Comparison of ENCODE assay signal across 8 mouse cellular contexts in the genomic region with DNA sequence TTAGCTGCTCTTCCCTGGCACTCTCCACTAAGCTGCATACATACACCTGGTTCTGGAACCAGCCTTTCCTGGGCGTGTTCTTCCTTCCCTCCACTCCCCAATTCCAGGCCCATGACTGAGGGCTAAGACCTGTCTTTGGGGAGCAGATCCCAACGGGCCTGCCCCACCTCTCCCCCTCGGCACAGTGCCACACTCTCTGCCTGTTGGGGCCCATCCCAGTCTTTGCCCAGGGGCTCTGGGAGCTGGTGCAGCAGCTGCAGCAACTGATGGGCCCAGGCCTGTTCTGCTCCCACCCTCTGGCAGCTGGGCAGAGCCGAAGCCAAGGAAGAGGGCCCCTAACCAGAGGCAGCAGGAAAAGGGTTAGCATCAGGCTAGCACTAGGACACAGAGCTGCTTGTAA. TPM values are rescaled to one million over a fixed set of nuclear protein-coding genes. Genes with fewer than 3 reads are reported as not detected.
DNase-seq lines count a peak whose midpoint lies in the region; ATAC-seq lines count a peak whose summit lies in the region.

No protein-coding gene starts in this region.

- peak overlapping the region; percentile 95 for H3K9ac ChIP-seq in forebrain, embryonic 12.5 days
- H3K9ac ChIP-seq in limb, embryonic 11.5 days (ENCODE audit: low read length), result peak overlapping the region; percentile 38; the same call in 1 of the 2 replicates
- peak overlapping the region; percentile 75; the same call in 1 of the 2 replicates for H3K9ac ChIP-seq in neural tube, embryonic 13.5 days

- intact Hi-C loops in left cerebral cortex, postnatal 36 days (cut with DNase I), result no loop called here

- peak overlapping the region; percentile 87 for H3K27ac ChIP-seq in forebrain, embryonic 12.5 days
- H3K27ac ChIP-seq in limb, embryonic 11.5 days (replicated peaks; ENCODE audit: low read depth, low read length), result no peak overlapping the region; the same call in 1 of the 2 replicates
- H3K27ac ChIP-seq in neural tube, embryonic 13.5 days (replicated peaks), result 0 out of 2 replicates have a peak overlapping the region, but pooled peaks have one; percentile 55

- peaks cover 27% of the 10 kb centered on the region for H3K36me3 ChIP-seq in forebrain, embryonic 12.5 days (replicated peaks)
- peaks cover 14% of the 10 kb centered on the region for H3K36me3 ChIP-seq in limb, embryonic 11.5 days (ENCODE audit: control insufficient read depth, insufficient read depth, low read length)
- H3K36me3 ChIP-seq in neural tube, embryonic 13.5 days, result no peaks in the 10 kb centered on the region

- peaks cover 82% of the 10 kb centered on the region for H3K4me1 ChIP-seq in forebrain, embryonic 12.5 days
- peaks cover 31% of the 10 kb centered on the region for H3K4me1 ChIP-seq in limb, embryonic 11.5 days (ENCODE audit: control insufficient read depth, insufficient read depth, low read length)
- H3K4me1 ChIP-seq in neural tube, embryonic 13.5 days (replicated peaks), result peaks cover 80% of the 10 kb centered on the region

- peak; percentile 38 to 61 for DNase-seq in lung, adult 18-20 months
- DNase-seq in lung, postnatal 10 days, result no peak
- DNase-seq in limb, embryonic 11.5 days (ENCODE audit: low spot score), result peak; percentile 50
- DNase-seq in cerebellum, adult 18-20 months, result no peak
- DNase-seq in left cerebral cortex, postnatal 36 days (ENCODE audit: low spot score in 2 of 2), result no peak
- DNase-seq in frontal cortex, postnatal 10 days (ENCODE audit: low spot score in 2 of 2), result no peak

- peak overlapping the region; percentile 82 for H3K4me2 ChIP-seq in forebrain, embryonic 12.5 days
- peak overlapping the region; percentile 90 for H3K4me2 ChIP-seq in limb, embryonic 11.5 days (ENCODE audit: low read depth, severe bottlenecking)
- H3K4me2 ChIP-seq in neural tube, embryonic 13.5 days, result peak overlapping the region; percentile 82

- peaks cover 11% of the 10 kb centered on the region; the same call in 1 of the 2 replicates for H3K27me3 ChIP-seq in forebrain, embryonic 12.5 days
- H3K27me3 ChIP-seq in limb, embryonic 11.5 days (ENCODE audit: control insufficient read depth, insufficient read depth, low read length), result no peaks in the 10 kb centered on the region
- peaks cover 38% of the 10 kb centered on the region for H3K27me3 ChIP-seq in neural tube, embryonic 13.5 days

- H3K4me3 ChIP-seq in forebrain, embryonic 12.5 days (replicated peaks), result peak overlapping the region; percentile 82
- peak overlapping the region; percentile 81 for H3K4me3 ChIP-seq in limb, embryonic 11.5 days (ENCODE audit: low read depth, low read length)
- peak overlapping the region; percentile 63 for H3K4me3 ChIP-seq in neural tube, embryonic 13.5 days

- no peak for ATAC-seq in forebrain, embryonic 12.5 days (ENCODE audit: low FRiP score)
- no peak for ATAC-seq in limb, embryonic 11.5 days (ENCODE audit: insufficient number of reproducible peaks, low FRiP score, low TSS enrichment, low read depth)
- ATAC-seq in neural tube, embryonic 13.5 days (ENCODE audit: low read depth), result peak; percentile 16; the same call in 1 of the 2 replicates

- WGBS in forebrain, embryonic 12.5 days, result 0% methylated on average over 4 of the region's 4 CpGs
- 21% methylated on average over 4 of the region's 4 CpGs for WGBS in limb, embryonic 11.5 days
- WGBS in neural tube, embryonic 13.5 days, result 19% methylated on average over 4 of the region's 4 CpGs

- H3K9me3 ChIP-seq in forebrain, embryonic 12.5 days, result no peaks in the 10 kb centered on the region
- no peaks in the 10 kb centered on the region for H3K9me3 ChIP-seq in limb, embryonic 11.5 days (ENCODE audit: control insufficient read depth, low read length)
- no peaks in the 10 kb centered on the region for H3K9me3 ChIP-seq in neural tube, embryonic 13.5 days

RNA-seq across cellular contexts. Expression of gene Ajuba, which starts 3.1 kb away (rescaled TPM):
- polyA plus RNA-seq in forebrain, embryonic 12.5 days (2016; fragmentation: Nextera tagmentation; extraction: Ambion mirVana), result 37.5 and 47.3 TPM in 2 replicates
- polyA plus RNA-seq in limb, embryonic 11.5 days (2014; fragmentation: Nextera tagmentation; extraction: Ambion mirVana), result 38.5 and 41.8 TPM in 2 replicates
- polyA plus RNA-seq in neural tube, embryonic 13.5 days (2015; fragmentation: Nextera tagmentation; extraction: Ambion mirVana), result 11.3 and 15.5 TPM in 2 replicates
- total RNA-seq in left cerebral cortex, postnatal 36 days (2021), result 1 to 10 TPM; 1.5 to 2.0 TPM

RNA-seq across cellular contexts. Expression of gene Haus4, which starts 19.8 kb away (rescaled TPM):
- polyA plus RNA-seq in forebrain, embryonic 12.5 days (2016; fragmentation: Nextera tagmentation; extraction: Ambion mirVana), result 43.5 and 47.5 TPM in 2 replicates
- 52.4 and 53.1 TPM in 2 replicates for polyA plus RNA-seq in limb, embryonic 11.5 days (2014; fragmentation: Nextera tagmentation; extraction: Ambion mirVana)
- 26.3 and 28.6 TPM in 2 replicates for polyA plus RNA-seq in neural tube, embryonic 13.5 days (2015; fragmentation: Nextera tagmentation; extraction: Ambion mirVana)
- total RNA-seq in left cerebral cortex, postnatal 36 days (2021), result 1 to 10 TPM; 1.6 to 4.7 TPM

RNA-seq across cellular contexts. Expression of gene 4931414P19Rik, which starts 31.5 kb away (rescaled TPM):
- polyA plus RNA-seq in forebrain, embryonic 12.5 days (2016; fragmentation: Nextera tagmentation; extraction: Ambion mirVana), result 9.0 and 9.2 TPM in 2 replicates
- polyA plus RNA-seq in limb, embryonic 11.5 days (2014; fragmentation: Nextera tagmentation; extraction: Ambion mirVana), result 6.8 and 7.8 TPM in 2 replicates
- polyA plus RNA-seq in neural tube, embryonic 13.5 days (2015; fragmentation: Nextera tagmentation; extraction: Ambion mirVana), result 7.6 and 8.3 TPM in 2 replicates
- 1 to 10 TPM; 6.6 to 8.4 TPM for total RNA-seq in left cerebral cortex, postnatal 36 days (2021)

RNA-seq across cellular contexts. Expression of gene Psmb5, which starts 43.6 kb away (rescaled TPM):
- polyA plus RNA-seq in forebrain, embryonic 12.5 days (2016; fragmentation: Nextera tagmentation; extraction: Ambion mirVana), result 395 and 399 TPM in 2 replicates
- 474 and 488 TPM in 2 replicates for polyA plus RNA-seq in limb, embryonic 11.5 days (2014; fragmentation: Nextera tagmentation; extraction: Ambion mirVana)
- 466 and 501 TPM in 2 replicates for polyA plus RNA-seq in neural tube, embryonic 13.5 days (2015; fragmentation: Nextera tagmentation; extraction: Ambion mirVana)
- 100 to 1,000 TPM; 164 to 176 TPM for total RNA-seq in left cerebral cortex, postnatal 36 days (2021)

RNA-seq across cellular contexts. Expression of gene Psmb11, which starts 47.0 kb away (rescaled TPM):
- polyA plus RNA-seq in forebrain, embryonic 12.5 days (2016; fragmentation: Nextera tagmentation; extraction: Ambion mirVana), result 0.04 TPM in 1 of 2 replicates, not detected in the other
- 0.20 TPM in 1 of 2 replicates, not detected in the other for polyA plus RNA-seq in limb, embryonic 11.5 days (2014; fragmentation: Nextera tagmentation; extraction: Ambion mirVana)
- polyA plus RNA-seq in neural tube, embryonic 13.5 days (2015; fragmentation: Nextera tagmentation; extraction: Ambion mirVana), result 0.07 TPM in 1 of 2 replicates, not detected in the other
- total RNA-seq in left cerebral cortex, postnatal 36 days (2021), result under 1 TPM; 0.27 to 0.30 TPM

Comparison
In these comparisons a context has a peak if more than half of its experiments do, and no peak if none do; other contexts are left out.
1. DNase-seq: peak in lung, adult 18-20 months (2 of 2) and limb, embryonic 11.5 days (single experiment); none in lung, postnatal 10 days (single experiment), cerebellum, adult 18-20 months (0 of 2), left cerebral cortex, postnatal 36 days (0 of 2) and frontal cortex, postnatal 10 days (0 of 2).
2. H3K9ac ChIP-seq: peak in every context shown above with its lines; median percentile 95 in forebrain, embryonic 12.5 days; 75 in neural tube, embryonic 13.5 days; 38 in limb, embryonic 11.5 days.
3. Peak in every context shown above with its lines, with median percentiles within 50 percentile points of each other: H3K4me2 ChIP-seq and H3K4me3 ChIP-seq.